Mouse (Mus musculus) limb, embryonic 14.5 days (tissue): ENCODE measurements around the gene Dapk1. TPM values are rescaled to one million over a fixed set of nuclear protein-coding genes. Genes with fewer than 3 reads are reported as not detected.

Source experiments
- ATAC-seq: fragments of 200-750 bp; cut with Nextera tagmentation; 2 replicates; pipeline ENCODE4 v1.8.0; 2017; ENCODE audit warnings: low read depth, moderate number of reproducible peaks, moderate TSS enrichment; ENCODE audit not compliant: low FRiP score
- DNase-seq: peaks from one replicate; pipeline ENCODE4 v3.0.0-alpha.2; 2015; ENCODE audit warnings: low spot score
- H3K27ac ChIP-seq: fragments of 300-500 bp; sonication (generic); replicated peaks from 2 replicates; pipeline ENCODE4 v1.5.1; 2014; ENCODE audit warnings: low read depth, mild to moderate bottlenecking, low read length, moderate library complexity, mixed read lengths
- H3K27me3 ChIP-seq: fragments of 300-500 bp; sonication (generic); 2 replicates; pipeline ENCODE4 v1.6.1; 2014; ENCODE audit warnings: low read length, mixed read lengths; ENCODE audit not compliant: control insufficient read depth, insufficient read depth
- H3K36me3 ChIP-seq: fragments of 300-500 bp; sonication (generic); 2 replicates; pipeline ENCODE4 v1.6.1; 2014; ENCODE audit warnings: mild to moderate bottlenecking, low read length, moderate library complexity, mixed read lengths; ENCODE audit not compliant: control insufficient read depth, insufficient read depth
- H3K4me1 ChIP-seq: fragments of 300-500 bp; sonication (generic); 2 replicates; pipeline ENCODE4 v1.6.1; 2014; ENCODE audit warnings: antibody characterized with exemption, low read length, mixed read lengths; ENCODE audit not compliant: control insufficient read depth, insufficient read depth
- H3K4me2 ChIP-seq: fragments of 300-500 bp; sonication (generic); replicated peaks from 2 replicates; pipeline ENCODE4 v1.6.1; 2014; ENCODE audit warnings: low read depth, mild to moderate bottlenecking, low read length, moderate library complexity; ENCODE audit not compliant: severe bottlenecking
- H3K4me3 ChIP-seq: fragments of 300-500 bp; sonication (generic); replicated peaks from 2 replicates; pipeline ENCODE4 v1.5.1; 2014; ENCODE audit warnings: low read length
- H3K9ac ChIP-seq: fragments of 300-500 bp; sonication (generic); 2 replicates; pipeline ENCODE4 v1.6.1; 2014; ENCODE audit warnings: mild to moderate bottlenecking, low read depth, low read length, moderate library complexity; ENCODE audit not compliant: severe bottlenecking
- H3K9me3 ChIP-seq: fragments of 300-500 bp; sonication (generic); 2 replicates; pipeline ENCODE4 v1.6.1; 2016; ENCODE audit warnings: low read length; ENCODE audit not compliant: control insufficient read depth
- POLR2A ChIP-seq: fragments of 200-500 bp; IDR thresholded peaks from 2 replicates; pipeline ENCODE4 v1.8.0; 2012; ENCODE audit warnings: inconsistent platforms, mild to moderate bottlenecking, moderate library complexity, borderline replicate concordance; ENCODE audit not compliant: insufficient read depth, insufficient read length; ENCODE audit errors: extremely low read depth
- WGBS: fragments of 180-500 bp; shearing (Covaris S2); extraction: QIAGEN DNeasy Blood & Tissue Kit; methylation state at CpG from one replicate; pipeline ENCODE4 v1.1.7; 2014; 5-methylcytosine and 5-hydroxymethylcytosine counted together
- polyA plus RNA-seq, 2 experiments: library from polyadenylated mRNA; depleted of rRNA in 1 of 2; stranded (reverse) in 1 of 2; unstranded in 1 of 2; fragments of >200 nt; fragmentation: Nextera tagmentation in 1 of 2; extraction: Ambion mirVana in 1 of 2; gene quantifications; 2 replicates each; pipeline versions ENCODE4 v1.2.1 to v1.2.3; 2012 to 2014

Gene Dapk1
- polyA plus RNA-seq, 2 experiments: 19.5 to 39.9 TPM

DNA sequence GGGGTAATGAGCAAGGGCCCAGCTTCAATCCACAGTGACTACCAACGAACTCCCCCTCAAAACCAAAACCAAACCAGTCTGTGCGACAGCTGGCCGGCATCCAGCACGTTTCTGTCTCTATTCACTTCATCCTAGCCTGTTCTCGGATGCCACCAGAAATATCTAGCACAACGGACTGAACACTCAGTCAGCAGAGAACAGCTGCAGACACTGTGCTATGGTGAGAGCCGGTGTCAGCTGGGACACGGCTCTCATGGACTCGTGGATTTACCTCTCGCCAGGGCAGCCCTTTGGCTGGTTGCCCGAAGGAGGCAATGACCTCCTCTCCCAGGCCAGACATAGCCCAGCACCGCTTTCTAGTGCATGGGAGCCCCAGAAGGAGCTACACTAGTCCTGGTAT lies 85.2 kb downstream of the Dapk1 start:
- H3K27ac ChIP-seq: no peak overlapping the region
- ATAC-seq (peak; percentile 78), DNase-seq (peak; percentile 62)
- no peaks in the 10 kb centered on the region for H3K36me3 ChIP-seq
- H3K27me3 ChIP-seq: no peaks in the 10 kb centered on the region
- H3K9me3 ChIP-seq: no peaks in the 10 kb centered on the region
- WGBS: 70% methylated on average over 12 of the region's 12 CpGs
- no peak for TF ChIP-seq POLR2A
- no peak overlapping the region for H3K9ac ChIP-seq
- H3K4me1 ChIP-seq: peaks cover 46% of the 10 kb centered on the region
- no peak overlapping the region for H3K4me3 ChIP-seq
- H3K4me2 ChIP-seq: no peak overlapping the region

DNA sequence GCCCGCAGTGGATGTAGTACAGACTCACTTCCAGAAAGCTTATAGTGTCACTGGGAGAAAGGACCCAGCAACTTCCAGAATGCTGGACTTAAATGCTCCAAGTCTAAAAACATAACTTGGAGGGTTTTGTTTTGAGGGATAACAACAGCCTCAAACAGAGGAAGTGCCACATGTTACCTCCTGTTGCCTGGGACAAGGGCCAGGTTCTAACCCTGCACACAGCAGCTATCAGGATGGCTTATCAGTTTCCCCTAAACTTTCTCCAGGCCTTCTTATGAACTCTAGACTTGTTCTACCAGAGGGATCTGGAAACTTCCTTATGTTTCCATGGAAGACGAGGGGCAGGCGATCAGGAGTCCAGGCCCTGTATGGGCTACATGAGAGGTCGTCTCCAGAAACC lies 85.7 kb downstream of the Dapk1 start:
- Histone ChIP-seq H3K36me3 (no peaks in the 10 kb centered on the region), H3K27me3 (no peaks in the 10 kb centered on the region), H3K9ac (no peak overlapping the region; the same call in 1 of the 2 replicates), H3K4me2 (no peak overlapping the region), H3K9me3 (no peaks in the 10 kb centered on the region), H3K4me1 (peaks cover 46% of the 10 kb centered on the region), H3K4me3 (no peak overlapping the region), H3K27ac (no peak overlapping the region)
- no peak for DNase-seq
- no peak for ATAC-seq
- 91% methylated on average over 4 of the region's 4 CpGs for WGBS
- no peak for TF ChIP-seq POLR2A

DNA sequence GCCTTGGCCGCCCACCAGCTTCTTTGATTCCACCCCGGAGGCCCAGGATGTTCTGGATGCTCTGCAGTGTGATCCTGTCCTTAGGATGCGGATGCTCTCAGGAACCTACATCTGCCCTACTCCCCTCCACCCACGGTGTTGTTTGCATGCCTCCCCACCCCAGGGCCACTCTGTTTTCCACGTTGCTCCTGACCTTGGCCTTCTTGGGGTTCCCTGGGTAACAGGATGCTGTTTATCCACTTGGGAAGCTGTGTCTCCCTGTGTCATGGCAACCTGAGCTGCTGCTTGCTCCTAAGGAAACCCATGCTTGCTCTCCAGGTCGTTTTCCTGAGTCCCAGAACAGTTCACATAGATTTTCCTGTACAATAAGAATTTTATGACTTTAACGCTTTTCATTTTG lies 86.1 kb downstream of the Dapk1 start:
- H3K27me3 ChIP-seq: no peaks in the 10 kb centered on the region
- H3K9me3 ChIP-seq: no peaks in the 10 kb centered on the region
- WGBS: 61% methylated on average over 7 of the region's 7 CpGs
- H3K4me2 ChIP-seq: no peak overlapping the region
- no peak for TF ChIP-seq POLR2A
- no peak overlapping the region; the same call in 1 of the 2 replicates for H3K9ac ChIP-seq
- H3K4me3 ChIP-seq: no peak overlapping the region
- H3K36me3 ChIP-seq: no peaks in the 10 kb centered on the region
- H3K27ac ChIP-seq: no peak overlapping the region
- peaks cover 46% of the 10 kb centered on the region for H3K4me1 ChIP-seq
- DNase-seq: no peak
- no peak for ATAC-seq

DNA sequence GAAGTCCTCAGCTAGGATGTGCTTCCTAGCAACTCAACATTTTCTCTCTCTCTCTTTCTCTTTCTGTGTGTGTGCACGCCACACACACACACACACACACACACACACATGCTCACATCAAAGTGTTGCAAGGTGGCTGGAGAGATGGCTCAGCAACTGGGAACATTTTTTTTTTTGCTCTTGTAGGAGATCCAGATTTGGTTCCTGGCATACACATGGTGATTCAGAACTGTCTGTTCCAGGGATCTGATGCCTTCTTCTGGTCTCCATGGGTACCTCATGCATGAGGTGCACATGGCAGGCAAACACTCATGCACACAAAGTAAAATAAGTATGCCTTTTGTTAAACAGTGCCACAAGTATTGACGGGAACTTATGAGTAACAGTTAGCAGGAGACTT lies 89.2 kb downstream of the Dapk1 start:
- H3K4me3 ChIP-seq: no peak overlapping the region
- H3K9me3 ChIP-seq: no peaks in the 10 kb centered on the region
- WGBS: 90% methylated on average over 2 of the region's 2 CpGs
- H3K27me3 ChIP-seq: no peaks in the 10 kb centered on the region
- no peak for TF ChIP-seq POLR2A
- H3K4me2 ChIP-seq: no peak overlapping the region
- no peak for ATAC-seq
- H3K27ac ChIP-seq: no peak overlapping the region
- no peak for DNase-seq
- no peaks in the 10 kb centered on the region for H3K36me3 ChIP-seq
- H3K9ac ChIP-seq: no peak overlapping the region
- H3K4me1 ChIP-seq: peaks cover 37% of the 10 kb centered on the region

DNA sequence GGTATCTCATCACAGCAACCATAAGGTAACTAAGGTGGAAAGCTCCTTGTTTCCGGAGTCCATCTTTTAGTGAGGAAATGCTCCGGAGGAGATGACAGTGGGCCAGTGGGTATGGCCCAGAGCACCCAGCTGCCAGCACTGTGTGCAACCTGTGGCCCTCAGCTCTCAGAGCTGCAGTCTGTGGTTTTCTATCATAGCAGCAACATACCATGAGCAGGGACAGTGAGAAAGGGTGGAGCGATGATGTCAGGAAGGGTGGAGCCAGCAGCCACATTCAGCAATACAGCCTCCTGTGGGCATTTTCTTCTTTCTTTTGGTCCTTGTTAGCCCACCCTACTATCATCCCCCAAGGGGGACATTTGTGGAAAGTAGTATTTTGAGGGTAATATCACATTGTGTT lies 90.2 kb downstream of the Dapk1 start:
- Histone ChIP-seq H3K9me3 (no peaks in the 10 kb centered on the region), H3K4me2 (no peak overlapping the region), H3K9ac (no peak overlapping the region), H3K4me3 (no peak overlapping the region), H3K27ac (no peak overlapping the region), H3K4me1 (peaks cover 33% of the 10 kb centered on the region), H3K27me3 (no peaks in the 10 kb centered on the region), H3K36me3 (no peaks in the 10 kb centered on the region)
- 98% methylated on average over 3 of the region's 3 CpGs for WGBS
- no peak for ATAC-seq
- no peak for DNase-seq
- no peak for TF ChIP-seq POLR2A
